Mouse (Mus musculus) layer of hippocampus, postnatal 10 days (tissue): ENCODE results near the gene Ehbp1. TPM values are rescaled to one million over a fixed set of nuclear protein-coding genes. Genes with fewer than 3 reads are reported as not detected.

Experiments
- DNase-seq, 2 experiments: peaks; one replicate each; pipeline ENCODE4 v3.0.0; 2021; ENCODE audit warnings: low spot score in 2 of 2
- total RNA-seq, 2 experiments: library from RNA; stranded (reverse); gene quantifications; 2 replicates each; pipeline ENCODE4 v1.2.3; 2021

Gene Ehbp1
- total RNA-seq, 2 experiments from 2014 or later: 60.8 to 66.3 TPM

DNA sequence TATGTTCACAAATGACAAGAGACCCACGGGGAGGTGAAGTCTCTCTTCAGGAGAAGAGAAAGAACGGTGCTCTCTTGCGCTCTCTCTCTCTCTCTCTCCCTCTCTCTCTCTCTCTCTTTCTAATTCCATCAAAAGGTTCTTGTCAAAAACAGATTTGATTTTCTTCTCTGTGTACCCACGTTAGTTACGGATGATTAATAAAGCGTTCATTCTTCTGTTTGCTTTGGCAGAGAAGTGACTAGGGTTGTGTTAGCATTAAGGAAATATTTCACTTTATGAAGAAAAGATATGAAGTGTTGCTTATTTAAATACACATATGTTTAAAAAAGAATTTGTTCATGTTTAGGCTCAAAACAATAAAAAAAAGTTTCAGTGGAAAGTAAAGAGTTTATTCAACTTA lies 143.7 kb downstream of the Ehbp1 start:
- DNase-seq: no peak

DNA sequence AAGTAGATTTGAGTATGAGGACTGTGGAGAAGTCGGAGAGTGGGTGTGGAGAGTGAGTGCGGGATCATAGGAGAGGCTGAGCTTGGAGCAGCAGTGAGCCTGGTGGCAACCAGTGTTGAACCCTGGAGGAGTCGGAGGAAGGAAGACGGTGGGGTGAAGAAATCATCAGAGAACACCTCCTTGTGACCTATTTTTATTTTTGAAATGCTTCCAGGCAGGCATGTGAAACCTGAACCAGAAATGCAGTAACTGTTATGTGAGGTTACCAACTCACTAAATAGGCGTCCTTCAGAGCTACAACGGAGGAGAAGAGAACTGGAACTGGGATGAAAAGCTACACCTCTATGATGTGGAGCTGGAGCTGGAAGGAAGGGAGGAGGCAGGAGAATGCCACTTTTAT lies 144.2 kb downstream of the Ehbp1 start:
- no peak for DNase-seq

DNA sequence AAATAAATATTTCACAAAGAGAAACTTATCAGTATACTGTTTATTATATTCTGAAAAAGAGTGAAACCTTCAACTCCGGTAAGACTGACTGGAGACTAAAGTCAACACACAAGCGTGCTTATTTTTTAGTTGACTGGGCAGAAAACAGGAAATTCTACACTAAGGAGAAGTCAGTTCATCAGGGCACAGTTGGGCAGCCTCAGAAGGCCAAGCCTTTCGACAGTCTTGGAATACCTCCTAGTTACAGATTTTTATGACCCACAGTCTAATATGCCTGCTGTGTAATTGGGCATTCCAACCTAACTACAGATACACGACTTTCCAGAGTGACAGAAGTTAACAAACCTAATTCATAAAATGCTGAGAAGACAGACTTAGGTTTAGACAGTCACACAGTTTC lies 145.3 kb downstream of the Ehbp1 start:
- DNase-seq: no peak

DNA sequence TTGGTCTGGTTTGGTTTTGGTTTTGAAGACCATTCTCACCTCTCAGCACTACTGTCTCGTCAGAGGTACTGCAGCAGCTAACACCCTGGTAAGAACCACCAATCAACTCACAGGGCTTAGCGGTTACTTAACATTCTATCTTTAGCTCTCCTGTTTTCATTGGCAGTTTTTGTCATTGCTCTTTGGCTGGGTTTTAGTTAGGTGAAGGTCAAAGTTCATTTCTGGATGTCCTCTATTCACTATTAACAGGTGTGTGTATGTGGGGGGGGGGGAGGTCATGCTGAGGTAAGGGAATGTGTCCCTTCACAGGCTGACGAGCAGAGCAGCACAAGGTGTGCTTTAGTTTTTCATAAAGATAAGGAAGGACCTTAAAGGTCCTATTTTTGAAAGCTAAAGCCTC lies 147.5 kb downstream of the Ehbp1 start:
- DNase-seq: no peak

DNA sequence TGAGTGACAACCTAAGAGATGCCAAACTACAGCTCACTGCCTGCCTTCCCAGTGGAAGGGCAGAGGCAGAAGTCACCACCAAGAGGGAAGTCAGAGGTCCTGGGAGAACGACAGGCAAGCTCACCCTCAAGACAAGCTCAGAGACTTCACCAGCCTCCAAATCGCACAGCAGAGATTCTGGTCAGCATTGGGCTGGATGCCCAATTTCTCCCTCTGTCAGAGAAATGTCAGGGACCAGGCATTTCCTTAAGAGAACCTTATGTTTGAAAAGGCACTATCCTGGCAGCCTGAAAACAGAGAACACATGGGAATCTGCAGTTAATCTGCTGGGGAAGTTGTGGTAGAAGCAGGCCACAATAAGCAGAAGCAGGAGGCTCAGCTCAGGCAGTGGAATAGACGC lies 151.5 kb downstream of the Ehbp1 start:
- DNase-seq: no peak

DNA sequence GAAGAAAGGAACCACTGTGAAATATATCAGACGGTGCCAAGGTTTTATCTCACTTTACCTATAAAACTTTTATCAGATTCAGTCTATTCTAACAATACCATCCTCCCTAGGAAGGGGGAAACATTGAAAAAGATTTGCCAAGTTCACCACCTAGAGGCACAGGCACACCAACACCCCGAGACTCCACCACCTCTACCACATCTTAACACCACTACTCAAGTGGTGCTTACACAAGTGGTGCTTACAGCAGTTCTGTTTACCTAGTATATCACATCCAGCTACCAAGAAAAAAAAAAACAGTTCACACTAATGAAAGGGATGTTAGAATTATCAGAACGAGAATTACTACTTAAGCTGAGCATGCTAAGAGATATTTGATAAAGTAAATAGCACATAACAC lies 152.1 kb downstream of the Ehbp1 start:
- DNase-seq: no peak

DNA sequence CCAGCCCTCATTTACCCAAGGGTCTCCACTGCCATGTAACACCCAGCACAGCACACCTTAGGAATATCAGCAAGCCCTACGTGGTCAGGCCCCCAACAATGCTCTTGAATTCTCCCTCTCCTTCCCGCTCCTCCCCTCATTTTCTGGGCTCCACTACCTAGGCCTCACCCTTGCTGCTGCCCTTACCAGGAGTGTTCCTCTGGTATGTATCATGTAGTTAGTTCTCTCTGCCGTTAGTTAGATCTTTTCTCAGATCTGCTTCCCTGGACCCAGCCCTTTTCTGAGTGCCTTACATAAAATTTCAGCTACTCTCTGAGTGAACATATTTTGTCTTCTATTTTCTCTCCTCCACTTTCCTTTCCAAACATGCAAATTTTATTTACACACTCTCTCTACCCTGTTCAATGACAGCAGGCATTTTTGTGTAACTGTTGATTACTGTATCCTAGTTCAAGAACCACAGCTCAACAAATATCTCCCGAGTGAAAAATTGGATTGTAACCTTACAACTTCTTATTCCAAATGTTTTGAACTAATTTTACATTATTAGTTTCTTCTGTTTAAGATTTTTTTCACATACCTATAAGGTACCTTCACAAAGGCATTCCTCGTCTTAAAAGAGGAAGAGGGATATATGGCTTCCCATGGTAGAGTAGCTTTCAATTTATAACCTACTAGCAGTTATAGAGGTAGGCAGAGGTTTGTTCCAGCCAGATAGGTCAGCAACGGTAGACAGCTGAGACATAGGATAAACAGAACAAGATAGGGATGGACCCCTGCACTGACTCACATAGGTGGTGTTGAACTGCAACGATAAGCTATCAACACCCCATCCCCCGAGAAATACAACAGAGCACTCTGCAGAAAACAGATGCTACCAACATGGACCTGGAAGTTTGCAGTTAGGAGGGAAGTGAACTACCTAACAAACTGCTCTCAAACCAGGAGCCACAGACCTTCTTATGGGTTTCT lies 160.3 kb downstream of the Ehbp1 start:
- DNase-seq: no peak

DNA sequence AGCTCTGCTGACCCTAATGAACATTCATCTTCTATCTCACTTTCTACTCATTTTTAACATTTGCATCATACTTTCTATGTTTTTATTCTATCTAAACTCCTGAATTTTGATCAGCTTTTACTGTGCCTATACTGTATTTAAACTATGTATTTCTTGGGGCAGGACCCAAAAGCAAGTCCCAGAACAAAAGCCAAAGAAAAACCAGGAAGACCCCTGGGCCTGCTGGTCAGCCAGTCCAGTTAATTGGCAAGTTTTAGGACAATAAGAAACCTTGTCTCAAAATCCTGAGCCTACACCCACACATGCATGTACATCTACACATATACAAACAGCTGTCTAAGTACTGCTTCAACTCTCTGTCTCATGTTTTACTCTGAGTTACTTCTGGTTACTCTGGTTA lies 161.9 kb downstream of the Ehbp1 start:
- DNase-seq: no peak

DNA sequence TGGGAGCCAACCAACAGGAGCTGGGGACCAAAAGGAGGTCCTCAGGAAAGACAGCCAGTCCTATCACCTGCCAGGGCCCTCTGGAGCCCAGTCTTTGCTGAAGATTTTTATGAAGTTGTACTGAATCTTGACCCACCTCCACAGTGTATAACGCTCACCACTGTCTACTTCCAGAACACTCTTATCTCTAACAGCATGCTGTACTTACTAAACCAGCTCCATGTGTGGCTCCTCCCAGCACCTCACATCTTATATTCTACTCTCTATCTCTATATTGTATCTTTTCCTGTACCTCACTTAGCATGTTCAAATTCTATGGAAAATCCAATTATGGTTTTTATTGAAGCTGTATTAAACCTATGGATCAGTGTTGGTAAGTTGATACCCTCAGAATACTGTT lies 163.5 kb downstream of the Ehbp1 start:
- DNase-seq: no peak

DNA sequence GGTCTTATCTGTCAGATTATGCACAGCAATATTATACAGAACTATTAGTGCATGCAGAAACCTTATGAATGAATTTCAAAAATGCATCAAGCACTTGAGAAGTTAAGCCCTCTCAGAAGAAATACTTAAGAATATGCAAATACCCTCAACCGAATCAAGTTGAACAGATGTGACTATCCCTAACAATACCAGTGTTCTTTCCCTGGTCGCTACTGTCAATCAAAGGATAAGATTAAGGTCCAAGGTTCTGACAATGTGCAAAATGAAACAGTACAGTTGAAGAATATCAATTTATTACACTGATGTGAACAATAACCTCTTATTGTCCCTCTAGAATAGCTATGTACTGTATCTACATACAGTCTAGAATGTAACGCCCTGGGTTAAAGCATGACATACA lies 167.8 kb downstream of the Ehbp1 start:
- no peak for DNase-seq

DNA sequence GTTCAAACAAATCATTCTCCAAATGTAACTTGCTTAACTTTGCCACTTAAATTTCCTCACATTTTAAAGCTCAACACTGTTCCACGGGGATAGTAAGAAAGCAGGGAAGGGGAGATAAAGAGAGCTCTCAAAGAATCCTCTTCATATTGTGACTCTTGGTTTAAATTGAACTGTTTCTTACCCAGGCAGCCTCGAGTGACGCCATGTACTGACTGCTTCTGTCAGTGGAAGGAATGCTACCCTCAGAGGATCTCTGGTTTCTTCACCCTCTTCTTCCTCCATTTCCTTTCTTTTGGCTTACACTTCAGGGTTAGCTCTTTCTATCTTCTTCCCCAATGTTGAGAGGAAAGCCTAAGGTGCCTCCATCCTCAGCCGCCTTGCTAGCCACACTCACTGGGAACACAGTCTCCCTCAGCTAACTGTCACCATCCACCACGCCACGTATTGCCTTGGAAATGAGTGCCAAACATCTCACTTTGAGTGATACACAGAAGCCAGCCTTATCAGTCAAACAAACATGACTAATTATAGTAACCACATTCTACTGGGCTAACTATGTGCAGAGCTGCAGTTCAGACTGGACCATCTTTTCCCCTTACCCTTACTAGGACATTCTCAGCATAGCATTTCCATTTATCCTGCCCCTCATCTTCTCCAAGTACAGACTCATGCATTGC lies 171.0 kb downstream of the Ehbp1 start:
- no peak for DNase-seq

DNA sequence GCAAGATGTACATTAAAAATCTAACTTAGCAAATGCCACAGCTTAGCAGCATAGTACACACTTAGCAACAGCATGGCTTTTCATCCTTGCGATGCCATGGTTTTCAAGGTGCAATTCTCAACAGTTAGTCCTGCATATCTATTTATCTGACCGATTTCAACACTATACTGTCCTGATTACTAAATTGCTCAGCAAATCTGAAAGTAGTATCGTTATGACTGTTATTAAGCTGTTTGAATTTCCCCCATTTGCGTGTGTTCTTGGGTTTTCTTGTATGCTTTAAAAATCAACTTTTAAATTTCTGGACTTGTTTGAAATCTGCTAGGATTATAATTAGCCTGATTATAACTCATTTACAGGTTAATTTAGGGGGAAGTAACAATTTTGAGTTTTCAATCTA lies 184.2 kb downstream of the Ehbp1 start:
- DNase-seq: no peak

DNA sequence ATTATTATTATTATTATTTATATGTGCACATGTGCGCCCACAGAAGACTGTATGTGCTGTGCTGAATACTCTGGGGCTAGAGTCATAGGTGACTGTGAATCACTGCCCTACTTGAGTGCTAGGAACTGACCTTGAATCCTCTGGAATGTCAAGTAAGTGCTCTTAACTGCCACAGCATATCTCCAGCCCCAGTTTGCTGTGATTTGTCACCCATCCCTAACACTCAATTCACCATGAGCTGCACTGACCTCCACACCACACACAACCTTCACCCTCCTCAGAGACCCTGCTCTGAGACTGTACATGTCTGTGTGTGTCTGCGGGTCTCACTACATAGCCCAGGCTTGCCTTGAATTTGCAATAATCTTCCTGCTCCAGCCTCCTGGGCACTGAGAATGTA lies 185.9 kb downstream of the Ehbp1 start:
- no peak for DNase-seq

DNA sequence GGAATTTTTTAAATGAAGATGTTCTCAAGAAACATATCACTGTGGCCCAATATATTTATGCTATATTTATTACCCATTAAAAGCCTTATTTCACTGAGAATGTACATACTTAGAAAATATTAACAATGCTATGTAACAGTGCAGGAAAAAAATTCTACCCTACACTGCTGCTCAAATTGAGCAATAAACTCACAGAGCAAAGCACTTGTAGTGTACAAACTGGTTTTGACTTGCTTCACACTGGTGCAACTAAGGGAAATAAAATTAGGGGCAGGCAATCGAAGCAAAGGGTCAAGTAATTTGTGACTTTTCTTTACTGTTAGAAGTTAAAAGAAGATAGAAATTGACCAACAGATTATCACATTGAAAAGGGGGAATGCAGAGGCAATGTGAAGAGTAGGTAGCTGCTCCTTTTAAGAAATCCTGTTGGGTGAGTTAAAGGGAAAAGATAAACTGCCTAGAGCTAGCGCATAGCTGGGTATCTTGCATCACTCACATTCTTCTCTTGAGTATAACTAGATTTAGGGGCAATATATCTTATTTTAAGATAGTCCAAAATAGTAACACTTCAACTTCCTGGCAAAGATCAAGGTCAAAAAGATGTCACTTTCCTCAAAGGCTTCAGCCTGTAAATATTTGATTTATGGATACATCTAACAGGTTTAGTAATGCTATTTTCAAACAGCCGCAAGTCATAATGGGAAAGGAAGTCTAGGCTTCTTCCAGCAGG lies 186.6 kb downstream of the Ehbp1 start:
- DNase-seq: no peak

DNA sequence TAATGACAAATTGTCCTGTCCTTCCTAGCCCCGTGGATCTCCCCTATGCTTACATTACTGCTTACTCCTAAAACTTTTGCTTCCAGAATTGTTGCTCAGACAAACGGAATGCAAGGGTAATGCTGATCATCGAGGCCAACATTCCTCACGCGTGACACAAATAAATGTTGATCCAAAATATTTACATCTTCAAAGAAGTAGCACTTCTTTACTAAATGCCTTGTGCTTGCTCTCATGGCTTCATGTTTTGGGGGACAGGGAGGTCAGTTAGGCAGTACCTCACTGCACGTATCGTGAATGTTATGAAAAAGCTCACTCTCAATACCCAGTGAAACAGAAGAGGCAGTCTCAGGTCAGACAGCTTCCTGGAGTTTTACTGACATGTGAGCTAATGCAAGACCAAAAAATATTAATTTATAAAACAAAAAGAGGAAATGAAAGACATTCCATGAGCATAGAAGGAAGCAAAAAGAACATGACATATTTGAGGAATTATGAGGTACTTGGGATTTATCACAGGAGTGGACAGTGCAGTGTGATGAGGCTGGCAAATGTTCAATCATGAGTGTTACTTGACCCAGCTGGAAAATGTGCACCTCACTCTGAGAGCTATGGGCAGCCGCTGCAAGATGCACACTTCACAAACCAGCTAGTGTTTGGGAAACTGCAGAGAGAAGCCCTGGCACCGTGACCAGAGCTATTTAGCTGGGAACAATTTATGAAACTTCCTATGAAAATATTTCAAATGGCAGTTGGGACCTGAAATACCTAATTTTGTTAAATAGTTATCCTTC lies 187.4 kb downstream of the Ehbp1 start:
- no peak for DNase-seq

DNA sequence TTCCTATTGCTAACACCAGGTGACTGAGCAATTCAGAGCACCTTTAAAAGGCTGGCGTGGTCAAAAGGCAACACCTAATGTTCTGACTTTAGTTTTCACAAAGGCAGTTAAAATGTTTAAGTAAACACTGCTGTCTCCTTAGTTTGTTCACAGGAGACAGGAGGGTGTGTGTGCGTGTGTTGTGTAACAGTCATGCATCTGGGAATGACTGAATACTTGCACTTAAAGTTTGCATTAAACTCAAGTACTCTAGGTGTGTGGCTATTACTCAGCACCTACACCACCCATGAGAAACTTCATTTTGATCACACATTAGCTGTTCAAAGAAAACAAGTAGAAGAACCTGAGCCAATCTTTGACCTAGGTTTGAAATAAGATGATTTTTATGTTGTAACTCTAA lies 201.4 kb downstream of the Ehbp1 start:
- no peak for DNase-seq

DNA sequence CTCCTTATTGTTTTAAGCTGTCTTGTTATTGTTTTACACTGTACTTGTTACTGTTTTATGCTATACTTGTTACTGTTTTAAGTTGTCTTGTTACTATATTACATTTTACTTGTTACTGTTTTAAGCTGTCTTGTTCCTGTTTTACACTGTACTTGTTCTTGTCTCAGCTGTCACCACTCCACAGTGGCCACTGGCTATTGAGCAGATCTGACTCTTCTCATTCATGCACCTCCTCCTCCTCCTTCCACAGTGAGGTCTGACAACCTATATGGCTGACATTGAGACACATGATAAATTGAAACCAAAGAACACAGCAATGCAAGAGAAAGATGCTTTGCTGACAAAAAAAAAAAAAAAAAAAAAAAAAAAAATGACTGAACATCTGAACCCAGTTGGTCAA lies 203.6 kb downstream of the Ehbp1 start:
- DNase-seq: no peak

DNA sequence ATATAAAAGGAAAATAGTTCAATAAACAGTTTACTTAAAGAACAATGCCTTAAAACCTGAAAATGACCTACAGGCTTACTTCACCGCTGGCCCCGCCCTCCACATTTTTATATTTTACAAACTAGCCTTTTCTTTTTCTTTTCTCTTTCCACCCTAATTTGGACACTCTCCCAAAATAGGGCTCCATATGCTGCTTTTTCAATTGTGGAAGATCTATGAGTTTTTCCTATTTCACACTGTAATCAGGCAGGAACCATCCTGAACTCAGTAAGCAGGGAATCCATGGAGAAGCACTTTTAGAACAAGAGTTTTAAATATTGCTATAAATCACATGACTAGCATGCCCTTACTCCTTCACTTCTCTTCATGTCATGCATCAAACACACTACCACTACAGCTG lies 216.9 kb downstream of the Ehbp1 start:
- no peak for DNase-seq

DNA sequence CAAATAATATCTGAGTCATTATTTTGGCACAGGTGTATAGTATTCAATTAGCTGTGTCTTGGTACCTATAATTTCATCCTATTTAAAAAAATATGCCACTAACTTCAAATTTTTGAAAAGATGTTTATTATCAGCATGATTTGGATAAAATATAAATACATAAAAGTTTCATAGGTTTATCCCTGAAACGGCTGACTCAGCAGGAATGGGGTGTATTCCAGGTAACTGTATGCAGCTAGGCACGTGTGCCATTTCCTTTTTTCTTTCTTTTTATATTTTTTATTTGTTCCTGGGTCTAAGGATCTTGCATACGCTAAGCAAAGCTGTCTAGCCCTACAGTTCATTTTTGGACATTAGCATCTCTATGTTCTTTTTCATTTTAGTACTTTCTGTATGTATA lies 223.2 kb downstream of the Ehbp1 start:
- no peak for DNase-seq

DNA sequence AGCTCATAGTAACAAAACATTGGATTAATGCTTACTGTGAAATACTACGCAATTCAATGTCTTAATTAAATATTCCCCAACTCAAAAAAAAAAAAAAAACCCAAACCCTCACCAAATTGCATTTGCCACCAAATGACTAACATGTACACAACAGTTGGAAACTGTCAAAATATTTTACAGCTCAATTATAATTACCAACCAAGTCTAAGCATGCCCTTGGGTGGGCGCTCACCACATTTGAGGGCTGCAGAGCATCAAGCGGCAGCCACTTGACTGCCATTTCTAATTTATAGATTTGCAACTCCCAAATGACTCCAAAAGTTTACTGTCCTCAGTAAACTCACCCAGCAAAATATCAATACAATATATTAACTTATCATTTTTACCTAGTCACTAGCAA lies 229.9 kb downstream of the Ehbp1 start:
- no peak for DNase-seq

DNA sequence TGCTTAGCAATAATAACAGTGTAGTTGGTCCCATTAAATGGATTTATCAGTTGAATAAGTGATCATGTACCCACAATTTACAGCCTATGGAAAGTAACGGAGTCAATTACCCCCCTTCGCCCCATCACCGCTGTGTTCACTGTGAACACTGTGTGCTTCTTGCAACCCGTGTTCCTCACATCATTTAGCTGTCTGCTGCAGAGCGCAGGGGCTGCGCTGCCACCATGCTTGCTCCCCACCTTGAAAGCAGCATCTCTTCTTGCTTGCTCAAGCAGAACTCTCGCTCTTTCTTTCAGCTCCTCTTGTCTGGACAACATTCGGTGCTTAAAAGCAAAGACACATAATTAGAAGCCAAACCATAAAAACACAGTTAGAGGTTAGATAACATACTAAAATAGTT lies 252.7 kb downstream of the Ehbp1 start:
- no peak for DNase-seq
